Mouse (Mus musculus): ENCODE data around the gene Olfr1499. TPM values are rescaled to one million over a fixed set of nuclear protein-coding genes. Genes with fewer than 3 reads are reported as not detected.

Gene Olfr1499
- not detected for polyA plus RNA-seq (2014; fragmentation: Illumina TruSeq; extraction: RNeasy Lipid Tissue Mini Kit (QIAGEN cat#74804); ENCODE audit: low read depth, low replicate concordance)

DNA sequence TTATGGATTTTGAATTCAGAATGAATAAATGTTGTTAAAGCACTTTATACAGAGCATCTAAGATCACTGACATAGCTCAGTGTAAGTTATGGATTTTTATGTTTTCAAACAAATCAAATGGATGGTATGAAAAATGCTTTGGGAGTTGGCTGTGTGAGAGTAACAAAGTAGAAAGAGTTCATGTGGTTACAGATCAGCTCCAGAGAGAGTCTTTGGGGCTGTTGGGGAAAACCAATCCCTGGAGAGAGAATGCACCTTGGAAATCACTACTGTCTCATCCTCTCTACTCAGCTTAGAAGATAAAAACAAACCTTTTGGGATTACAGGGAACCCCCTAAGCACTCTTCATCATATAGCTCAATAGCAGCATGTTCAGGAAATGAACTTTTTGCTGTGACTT is at the start of gene Olfr1499:
Gene Olfr1499 (minus strand): TSS at position 101 of the 400 bp plus-strand sequence.

DNA sequence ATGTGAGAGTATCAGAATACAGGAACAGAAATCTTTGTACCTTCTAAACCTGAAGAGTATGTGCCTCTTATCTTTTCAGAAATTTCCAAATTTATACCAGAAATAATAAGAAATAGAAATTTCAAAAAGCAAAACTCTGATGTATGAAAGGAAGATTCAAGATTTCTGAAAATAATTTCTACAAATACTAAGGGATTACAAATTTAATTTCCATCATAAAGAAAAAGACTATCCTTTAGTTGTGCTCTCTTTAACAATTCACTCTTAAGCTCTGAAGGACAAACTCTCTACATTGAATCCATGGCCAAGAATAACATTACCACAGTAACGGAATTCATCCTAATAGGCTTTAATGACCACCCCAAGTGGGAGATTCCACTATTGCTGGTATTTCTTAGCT is 42.2 kb upstream of the Olfr1499 start, which contains the start of gene Olfr1502:
Gene Olfr1502 (plus strand): TSS at position 301 of the 400 bp plus-strand sequence.

DNA sequence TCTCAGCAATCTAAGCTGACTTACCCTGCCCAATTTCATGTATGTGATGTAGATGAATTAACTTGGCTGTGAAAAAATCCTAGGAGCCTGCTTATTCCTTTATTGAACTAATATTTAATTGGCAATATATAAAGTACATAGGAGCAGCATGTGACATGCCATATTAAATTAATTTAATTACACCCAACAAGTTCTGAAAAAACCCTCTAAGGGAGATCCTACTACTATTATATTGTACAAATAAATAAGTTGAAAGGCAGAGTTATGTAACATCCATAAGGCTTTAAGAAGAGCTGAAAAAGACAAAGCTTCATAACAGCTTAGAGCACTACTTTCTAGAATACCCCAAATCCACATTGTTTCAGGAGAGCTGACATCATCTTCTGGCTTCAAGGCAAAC is 31.3 kb upstream of the Olfr1499 start, which contains the start of gene Olfr1501:
Gene Olfr1501 (minus strand): TSS at position 101 of the 400 bp plus-strand sequence.

DNA sequence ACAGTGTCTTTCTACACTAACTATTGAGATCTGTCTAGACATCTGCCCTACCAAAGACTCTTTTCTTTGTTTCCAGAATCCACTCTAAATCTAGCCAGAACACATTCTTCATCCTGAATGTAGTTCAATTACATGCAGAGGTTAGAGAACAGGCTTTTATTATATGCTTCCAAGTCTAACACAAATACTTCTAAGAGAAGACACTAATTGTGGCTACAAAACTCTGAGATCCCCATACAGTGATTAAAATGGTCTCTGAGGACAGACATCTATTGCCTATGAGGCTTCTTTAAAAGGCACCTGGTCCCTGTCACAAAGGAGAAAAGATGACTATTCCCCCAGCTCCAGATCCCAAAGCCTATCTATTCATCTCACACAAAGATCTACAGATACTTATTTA is 11.1 kb upstream of the Olfr1499 start, which contains the start of gene Olfr1500:
Gene Olfr1500 (minus strand): TSS at position 101 of the 400 bp plus-strand sequence.

DNA sequence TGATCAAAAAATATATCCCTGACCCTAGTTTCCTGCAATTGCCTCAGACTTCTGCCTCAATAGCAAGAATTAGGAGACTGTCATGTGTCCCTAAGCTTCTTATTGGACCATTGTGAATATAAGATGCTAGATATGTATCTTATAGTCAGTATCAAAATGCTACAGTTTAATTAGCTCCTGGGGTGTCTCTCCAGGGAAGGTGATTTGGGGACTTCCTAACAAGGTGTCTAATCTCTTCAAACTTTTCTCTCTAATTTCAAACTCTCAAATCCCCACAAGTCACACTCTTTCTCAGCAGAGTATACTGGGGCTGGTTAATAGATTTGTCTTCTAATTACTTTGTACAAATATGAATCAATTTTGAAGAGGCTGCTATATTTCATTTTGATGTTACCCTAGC is 21.1 kb downstream of the Olfr1499 start, which contains the start of gene Olfr1497:
Gene Olfr1497 (minus strand): TSS at position 101 of the 400 bp plus-strand sequence.

DNA sequence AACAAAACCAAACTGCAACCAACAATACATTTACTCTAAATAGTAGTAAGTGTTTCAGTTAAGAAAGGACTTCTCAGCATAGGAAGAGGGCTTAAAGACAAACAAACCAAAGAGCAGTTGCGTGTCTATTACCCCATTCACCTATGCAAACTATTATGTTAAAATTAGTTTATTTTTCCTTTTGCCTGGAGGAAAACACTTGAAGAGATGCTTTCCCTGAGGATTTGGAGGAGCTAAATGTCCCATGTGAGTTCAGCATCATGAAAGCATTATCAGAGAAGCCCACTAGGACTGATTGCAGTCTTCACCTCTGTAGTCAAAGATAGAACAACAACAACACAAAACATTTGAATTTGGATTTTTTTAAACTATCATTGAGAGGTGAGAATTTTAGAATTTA is 41.7 kb downstream of the Olfr1499 start, which contains the start of gene Olfr1496:
Gene Olfr1496 (plus strand): TSS at position 301 of the 400 bp plus-strand sequence.

DNA sequence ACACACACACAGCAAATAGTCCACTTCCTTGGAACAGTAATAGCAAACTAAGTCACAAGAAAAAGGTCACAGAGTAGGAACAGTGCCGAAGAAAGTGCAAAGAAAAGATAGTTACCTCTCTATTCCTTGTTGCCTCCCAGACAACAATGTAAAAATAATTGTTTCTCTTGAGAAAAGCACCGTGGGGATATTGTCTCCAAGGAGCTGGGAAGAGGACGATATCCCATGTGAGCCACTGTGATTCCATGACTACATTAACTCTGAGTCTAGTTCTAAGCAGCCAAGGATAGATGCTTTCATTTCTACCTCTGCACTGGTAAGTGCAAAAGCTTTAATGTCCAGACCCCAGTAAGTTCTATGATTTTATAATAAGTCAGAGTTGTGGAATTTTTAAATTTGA is 54.9 kb downstream of the Olfr1499 start, which contains the start of gene Olfr1495:
Gene Olfr1495 (plus strand): TSS at position 301 of the 400 bp plus-strand sequence.

Other genes with a start within 250 kb of the Olfr1499 start
- gene Olfr1484, start 235.9 kb downstream of the Olfr1499 start, polyA plus RNA-seq (2014; fragmentation: Illumina TruSeq; extraction: RNeasy Lipid Tissue Mini Kit (QIAGEN cat#74804); ENCODE audit: low read depth, low replicate concordance): not detected
- gene Olfr1487, start 202.1 kb downstream of the Olfr1499 start, polyA plus RNA-seq (2014; fragmentation: Illumina TruSeq; extraction: RNeasy Lipid Tissue Mini Kit (QIAGEN cat#74804); ENCODE audit: low read depth, low replicate concordance): not detected
- gene Olfr1489, start 187.8 kb downstream of the Olfr1499 start, polyA plus RNA-seq (2014; fragmentation: Illumina TruSeq; extraction: RNeasy Lipid Tissue Mini Kit (QIAGEN cat#74804); ENCODE audit: low read depth, low replicate concordance): not detected
- not detected for gene Olfr1490, start 168.4 kb downstream of the Olfr1499 start, polyA plus RNA-seq (2014; fragmentation: Illumina TruSeq; extraction: RNeasy Lipid Tissue Mini Kit (QIAGEN cat#74804); ENCODE audit: low read depth, low replicate concordance)
- gene Olfr1491, start 122.2 kb downstream of the Olfr1499 start, polyA plus RNA-seq (2014; fragmentation: Illumina TruSeq; extraction: RNeasy Lipid Tissue Mini Kit (QIAGEN cat#74804); ENCODE audit: low read depth, low replicate concordance): not detected
- not detected for gene Olfr1493-ps1, start 96.2 kb downstream of the Olfr1499 start, polyA plus RNA-seq (2014; fragmentation: Illumina TruSeq; extraction: RNeasy Lipid Tissue Mini Kit (QIAGEN cat#74804); ENCODE audit: low read depth, low replicate concordance)
- not detected for gene Olfr1494, start 79.7 kb downstream of the Olfr1499 start, polyA plus RNA-seq (2014; fragmentation: Illumina TruSeq; extraction: RNeasy Lipid Tissue Mini Kit (QIAGEN cat#74804); ENCODE audit: low read depth, low replicate concordance)
- not detected for gene Olfr1495, start 54.8 kb downstream of the Olfr1499 start, polyA plus RNA-seq (2014; fragmentation: Illumina TruSeq; extraction: RNeasy Lipid Tissue Mini Kit (QIAGEN cat#74804); ENCODE audit: low read depth, low replicate concordance)
- gene Olfr1496, start 41.6 kb downstream of the Olfr1499 start, polyA plus RNA-seq (2014; fragmentation: Illumina TruSeq; extraction: RNeasy Lipid Tissue Mini Kit (QIAGEN cat#74804); ENCODE audit: low read depth, low replicate concordance): not detected
- not detected for gene Olfr1497, start 21.2 kb downstream of the Olfr1499 start, polyA plus RNA-seq (2014; fragmentation: Illumina TruSeq; extraction: RNeasy Lipid Tissue Mini Kit (QIAGEN cat#74804); ENCODE audit: low read depth, low replicate concordance)
- gene Olfr1500, start 11.0 kb upstream of the Olfr1499 start, polyA plus RNA-seq (2014; fragmentation: Illumina TruSeq; extraction: RNeasy Lipid Tissue Mini Kit (QIAGEN cat#74804); ENCODE audit: low read depth, low replicate concordance): not detected
- gene Olfr1501, start 31.2 kb upstream of the Olfr1499 start, polyA plus RNA-seq (2014; fragmentation: Illumina TruSeq; extraction: RNeasy Lipid Tissue Mini Kit (QIAGEN cat#74804); ENCODE audit: low read depth, low replicate concordance): not detected
- gene Olfr1502, start 42.3 kb upstream of the Olfr1499 start, polyA plus RNA-seq (2014; fragmentation: Illumina TruSeq; extraction: RNeasy Lipid Tissue Mini Kit (QIAGEN cat#74804); ENCODE audit: low read depth, low replicate concordance): not detected
- not detected for gene Olfr1504, start 78.5 kb upstream of the Olfr1499 start, polyA plus RNA-seq (2014; fragmentation: Illumina TruSeq; extraction: RNeasy Lipid Tissue Mini Kit (QIAGEN cat#74804); ENCODE audit: low read depth, low replicate concordance)
- gene Olfr1505, start 94.1 kb upstream of the Olfr1499 start, polyA plus RNA-seq (2014; fragmentation: Illumina TruSeq; extraction: RNeasy Lipid Tissue Mini Kit (QIAGEN cat#74804); ENCODE audit: low read depth, low replicate concordance): not detected